Mouse (Mus musculus): ENCODE measurements around the gene Olfr776.
"Not testable (repeated sequence)": the region's sequence is repeated elsewhere in the genome, so short reads cannot be mapped to it uniquely, and the experiment has no call there.

DNA sequence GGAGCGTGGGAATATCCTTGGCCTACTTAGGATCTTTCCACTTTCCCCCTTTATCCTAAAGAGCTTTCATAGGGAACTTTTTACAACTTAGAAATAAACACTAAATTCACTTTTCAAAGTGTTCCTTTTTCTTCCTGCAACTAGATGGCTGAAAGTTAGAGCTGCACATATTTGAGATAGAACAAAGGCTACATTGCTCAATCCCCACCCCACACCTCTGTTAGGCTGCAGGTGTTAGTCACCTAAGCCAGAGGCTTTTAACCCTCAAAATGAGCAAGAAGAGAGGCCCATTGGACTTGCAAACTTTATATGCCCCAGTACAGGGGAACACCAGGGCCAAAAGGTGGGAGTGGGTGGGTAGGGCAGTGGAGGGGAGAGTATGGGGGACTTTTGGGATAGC is 54.6 kb downstream of the Olfr776 start:
- TF ChIP-seq EP300, CTCF (IDR thresholded peaks at IDR 0.05; ENCODE audit: low read depth): not testable (repeated sequence)
